Mouse (Mus musculus) layer of hippocampus, adult 9-10 months (tissue): Measurements from ENCODE around the gene Rsc1a1.
A peak's percentile ranks its signal among the peaks of the same experiment; 100 is the strongest.

ENCODE experiments used
- DNase-seq: peaks from one replicate; pipeline ENCODE4 v3.0.0; 2022; ENCODE audit warnings: low spot score

Rsc1a1 gene

DNA sequence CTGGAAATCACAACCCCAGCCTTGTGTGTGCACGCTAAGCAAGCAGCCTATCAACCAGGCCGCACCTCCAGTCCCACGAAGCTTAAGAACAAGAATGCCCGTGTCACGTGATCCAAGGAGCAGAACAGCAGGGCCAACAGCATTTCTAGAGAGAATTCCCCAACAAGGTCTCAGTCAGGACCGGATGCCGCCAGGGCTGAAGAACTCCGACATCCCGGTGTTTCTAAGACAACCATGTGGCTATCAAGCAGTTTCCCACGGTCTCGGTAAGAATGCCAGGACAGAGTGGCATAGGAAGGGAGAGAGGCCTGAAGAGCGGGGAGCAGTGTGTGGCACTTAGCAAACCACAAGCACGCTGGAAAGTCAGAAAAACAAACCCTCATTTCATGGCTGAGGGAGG is 31.6 kb downstream of the Rsc1a1 start:
- DNase-seq: no peak

DNA sequence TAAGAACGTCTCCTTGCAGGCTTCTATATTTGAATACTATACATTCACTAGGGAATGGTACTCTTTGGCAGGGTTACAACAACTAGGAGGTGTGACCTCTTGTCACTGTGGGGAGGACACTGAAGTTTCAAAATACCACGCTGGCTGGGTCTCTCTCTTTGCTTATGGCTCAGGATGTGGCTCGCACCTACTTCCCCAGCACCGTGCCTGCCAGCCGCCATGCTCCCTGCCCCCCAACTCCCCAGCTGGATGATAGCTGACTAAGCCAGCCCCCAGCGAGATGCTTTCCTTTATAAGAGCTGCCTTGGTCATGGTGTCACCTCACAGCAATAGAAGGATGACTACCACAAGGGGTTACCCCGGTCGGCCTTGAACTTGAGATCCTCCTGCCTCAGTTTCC is 32.4 kb downstream of the Rsc1a1 start:
- DNase-seq: no peak

DNA sequence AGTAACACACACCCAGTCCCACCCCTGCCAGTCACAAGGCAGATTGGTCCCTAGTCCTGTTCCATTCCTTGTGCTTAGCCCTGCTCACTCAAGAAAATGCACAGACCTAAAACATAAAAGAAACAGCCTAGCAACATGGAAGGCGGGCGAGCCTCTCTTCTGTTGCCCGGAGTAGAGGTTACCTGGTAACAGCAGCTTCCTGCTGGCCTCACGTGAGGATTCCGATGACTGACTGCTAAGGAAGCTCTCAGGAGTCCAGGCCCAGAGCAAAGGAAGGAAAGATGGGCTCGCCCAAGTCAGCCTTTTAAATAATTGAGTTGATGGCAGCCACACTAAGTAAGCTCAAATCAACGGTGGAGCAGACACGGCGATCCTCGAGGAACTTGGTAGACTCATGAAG is 33.5 kb downstream of the Rsc1a1 start:
- no peak for DNase-seq

GRCm38 (mm10) chr4:141651286-141651685 is 34.1 kb downstream of the Rsc1a1 start:
- no peak for DNase-seq

DNA sequence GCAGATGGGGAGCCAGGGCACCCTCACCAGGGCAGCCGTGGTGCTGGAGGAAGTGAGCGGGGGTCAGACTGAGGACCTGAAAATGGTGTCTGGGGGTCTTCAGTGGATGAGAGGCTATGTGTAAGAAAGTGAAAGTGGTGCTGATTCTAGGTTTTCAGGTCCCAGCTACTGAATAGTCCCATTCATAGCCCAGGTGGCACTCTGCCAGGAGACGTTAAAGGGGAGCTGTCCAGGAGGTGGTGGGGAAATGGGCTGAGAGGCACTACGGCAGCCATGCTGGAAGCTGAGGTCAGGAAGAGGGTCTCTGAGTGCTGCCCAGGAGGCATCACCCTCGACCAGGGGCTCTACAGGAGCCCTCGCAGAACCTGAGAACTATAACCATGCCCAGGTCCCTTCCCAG is 36.2 kb downstream of the Rsc1a1 start:
- DNase-seq: no peak

- DNase-seq: no peak
These were observed 37.1 kb downstream of the Rsc1a1 start for GRCm38 (mm10) chr4:141648262-141648661.

- DNase-seq: no peak
These were observed 38.2 kb downstream of the Rsc1a1 start for GRCm38 (mm10) chr4:141647187-141647586.

DNA sequence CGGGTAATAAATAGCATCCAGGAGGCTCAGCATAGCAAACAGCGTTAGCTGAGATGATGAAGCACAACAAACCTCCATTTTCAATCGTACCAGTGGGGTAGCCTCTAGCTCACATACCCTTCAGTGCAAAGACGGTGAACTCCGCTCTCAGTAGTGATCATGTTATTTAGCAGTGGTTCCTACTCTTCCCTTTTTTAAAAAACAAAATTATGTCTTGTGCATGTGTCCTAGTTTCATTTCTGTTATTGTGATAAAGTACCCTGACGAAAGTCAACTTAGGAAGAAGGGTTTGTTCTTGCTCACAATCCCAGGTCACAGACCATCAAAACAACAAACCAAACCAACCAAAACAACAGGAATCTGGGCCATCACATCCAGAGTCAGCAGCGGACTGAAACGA is 39.4 kb downstream of the Rsc1a1 start:
- DNase-seq: no peak

- peak; percentile 57 for DNase-seq
These were observed 42.1 kb downstream of the Rsc1a1 start for GRCm38 (mm10) chr4:141643118-141643855.

DNA sequence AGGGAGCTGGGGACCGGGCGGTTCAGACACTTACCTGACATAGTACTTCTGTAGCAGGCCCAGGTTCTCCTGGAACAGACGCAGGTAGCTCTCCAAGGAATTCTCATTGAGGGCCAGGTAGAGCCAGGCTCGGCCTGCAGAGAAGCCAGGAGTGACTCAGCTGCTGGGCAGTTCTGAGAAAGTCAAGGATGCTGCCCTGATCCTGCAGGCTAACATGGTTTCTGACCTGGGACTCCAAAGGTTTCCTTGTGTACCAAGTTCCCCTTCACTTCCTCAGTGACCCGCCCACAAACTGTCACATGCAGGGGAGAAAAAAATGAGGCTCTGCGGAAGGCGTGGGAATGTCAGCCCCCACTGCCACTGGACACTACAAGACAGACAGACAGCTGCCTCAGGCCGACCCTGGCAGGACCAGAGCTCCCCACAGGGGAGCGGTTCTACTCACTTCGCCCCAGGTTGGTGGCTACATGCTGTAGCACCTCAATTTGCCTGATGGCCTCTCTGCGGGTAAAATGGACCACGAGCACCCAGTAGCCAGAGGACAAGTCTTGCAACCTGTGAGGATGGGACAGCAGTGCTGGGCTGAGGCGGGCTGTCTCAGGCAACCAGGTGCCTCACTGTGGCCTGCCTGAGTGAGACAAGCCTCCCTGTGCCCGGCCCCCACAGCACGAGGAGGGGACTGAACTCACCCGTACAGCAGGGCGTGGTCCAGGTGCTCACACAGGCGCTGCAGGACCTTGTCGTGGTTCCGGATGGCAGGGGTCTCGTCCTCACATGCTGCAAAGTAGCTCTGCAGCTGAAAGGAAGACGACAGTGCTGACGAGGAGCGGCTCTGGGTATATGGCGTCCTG is 43.2 kb downstream of the Rsc1a1 start:
- DNase-seq: no peak

DNA sequence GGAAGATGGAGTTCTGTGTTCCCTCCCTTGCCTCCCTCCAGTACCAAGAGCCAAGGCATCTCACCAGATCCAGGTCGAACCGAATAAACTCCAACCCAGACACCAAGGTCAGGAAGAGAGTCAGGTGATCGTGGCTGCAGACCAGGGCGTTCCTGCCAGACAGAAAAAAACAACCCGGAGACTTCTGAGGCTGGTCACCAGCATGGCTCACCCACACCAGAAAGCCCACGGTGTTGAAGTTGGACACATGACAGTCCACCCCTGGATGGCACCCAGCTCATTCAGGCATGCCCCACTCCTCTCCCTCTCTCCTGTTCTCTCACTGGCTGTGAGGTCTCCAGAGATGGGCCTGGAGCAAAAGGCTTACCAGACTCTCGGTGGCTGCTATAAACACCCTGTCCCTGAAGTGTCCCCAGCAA is 44.0 kb downstream of the Rsc1a1 start:
- DNase-seq: no peak

DNA sequence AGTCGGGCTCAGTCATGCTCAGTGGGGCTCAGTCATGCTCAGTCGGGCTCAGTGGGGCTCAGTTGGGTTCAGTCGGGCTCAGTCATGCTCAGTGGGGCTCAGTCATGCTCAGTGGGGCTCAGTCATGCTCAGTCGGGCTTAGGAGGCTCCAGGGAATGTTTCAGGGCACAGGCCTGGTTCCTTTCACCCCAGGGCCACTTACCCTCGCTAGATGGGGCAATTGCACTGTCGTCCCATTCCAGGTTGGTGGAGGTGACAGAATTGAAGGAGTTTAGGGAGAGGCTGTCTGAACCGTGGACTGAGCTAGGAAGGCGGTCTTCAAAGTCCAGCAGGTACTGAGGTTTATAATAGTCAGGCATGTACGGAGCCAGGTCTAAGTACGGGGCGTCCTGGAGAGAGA is 45.9 kb downstream of the Rsc1a1 start:
- DNase-seq: no peak

DNA sequence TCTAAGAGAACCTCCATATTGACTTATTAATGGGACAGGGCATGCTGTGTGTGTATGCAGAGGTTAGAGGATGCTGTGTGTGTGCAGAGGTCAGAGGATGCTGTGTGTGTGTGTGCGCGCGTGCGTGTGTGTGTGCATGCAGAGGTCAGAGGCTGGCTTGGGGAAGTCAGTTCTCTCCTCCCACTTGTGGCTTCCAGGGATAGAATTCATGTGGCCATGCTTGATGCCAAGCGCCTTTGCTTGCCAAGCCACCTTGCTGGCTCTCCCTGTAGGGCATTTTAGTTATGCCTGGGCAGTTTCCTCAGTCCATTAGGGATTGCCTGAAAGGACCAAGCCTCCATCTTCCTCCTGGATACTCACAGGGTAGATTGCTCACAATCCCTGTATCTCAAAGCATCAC is 48.7 kb downstream of the Rsc1a1 start:
- DNase-seq: no peak

DNA sequence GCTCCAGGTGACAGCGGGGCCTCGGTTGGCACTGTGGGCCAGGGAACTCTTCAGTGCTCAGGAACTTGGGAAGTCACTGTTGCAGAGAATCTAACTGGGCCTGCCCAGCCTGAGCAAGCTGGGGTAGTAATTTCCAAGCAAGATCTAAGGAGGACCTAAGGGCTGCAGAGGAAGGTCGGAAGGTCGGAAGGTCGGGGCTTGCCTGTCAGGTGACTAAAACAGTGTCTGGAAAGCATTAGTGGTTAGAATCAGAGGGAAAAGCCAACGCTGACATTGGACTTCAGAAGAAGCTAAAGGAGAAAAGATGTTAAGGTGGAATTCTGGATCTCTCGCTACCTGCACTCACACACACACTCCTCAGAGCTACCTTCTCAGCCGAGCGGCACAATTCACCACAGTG is 49.4 kb downstream of the Rsc1a1 start:
- DNase-seq: no peak
